Mouse (Mus musculus): ENCODE measurements around the gene Selenos.
"Not testable (repeated sequence)": the region's sequence is repeated elsewhere in the genome, so short reads cannot be mapped to it uniquely, and the experiment has no call there.

GRCm38 (mm10) chr7:66055356-66055755 lies 24.1 kb upstream of the Selenos start:
- TF ChIP-seq POLR2A (IDR thresholded peaks at IDR 0.05; ENCODE audit: control insufficient read depth, extremely low read depth, insufficient read depth, low read length, poor library complexity); CTCF (IDR thresholded peaks at IDR 0.05; ENCODE audit: borderline replicate concordance, control insufficient read depth, extremely low read depth, insufficient read depth, low read length, poor library complexity): not testable (repeated sequence)

All from thymus, adult 2 months (tissue).